Comparison of ENCODE assay signal across 17 mouse cellular contexts in genomic region chr15:74222380-74222779, GRCm38 (mm10).
DNase-seq lines count a peak whose midpoint lies in the region; ATAC-seq and TF ChIP-seq lines count a peak whose summit lies in the region.
"Had no signal": no experiment of that assay in that cellular context is flagged by ENCODE, and none has a peak within 500 bp of the region (broad histone marks: within the 10 kb centered on the region; RNA-seq: fewer than 3 reads in every experiment).

No protein-coding gene starts in this region.

- peaks cover 2% of the 10 kb centered on the region; the same call in 1 of the 2 replicates for H3K4me1 ChIP-seq in midbrain, embryonic 16.5 days (ENCODE audit: control insufficient read depth, insufficient read depth, low read length)
- H3K4me1 ChIP-seq in midbrain, embryonic 14.5 days (ENCODE audit: control insufficient read depth, insufficient read depth, low read length) = peaks cover 21% of the 10 kb centered on the region; the same call in 1 of the 2 replicates
- H3K4me1 ChIP-seq: heart, embryonic 15.5 days had no signal

- H3K27me3 ChIP-seq in midbrain, embryonic 16.5 days (ENCODE audit: control insufficient read depth, insufficient read depth, low read depth, low read length) = no peaks in the 10 kb centered on the region
- no peaks in the 10 kb centered on the region for H3K27me3 ChIP-seq in midbrain, embryonic 14.5 days (ENCODE audit: control insufficient read depth, insufficient read depth, low read length)
- H3K27me3 ChIP-seq: CH12.LX, Patski had no signal

- DNase-seq in gastrocnemius, postnatal 14 days = peak; percentile 36
- no peak for DNase-seq in gastrocnemius, postnatal 36 days
- no peak for DNase-seq in midbrain, embryonic 14.5 days
- peak; percentile 35 to 37 for DNase-seq in layer of hippocampus, adult 2 months (ENCODE audit: low spot score in 2 of 2)
- DNase-seq in skeletal muscle tissue, adult 2 months (ENCODE audit: low read depth, low spot score) = peak; percentile 17
- DNase-seq in adrenal gland, adult 8-10 months = no peak
- DNase-seq: kidney, postnatal 36 days; liver, postnatal 0 days; spleen, adult 18-20 months had no signal

- H3K4me2 ChIP-seq in midbrain, embryonic 16.5 days (ENCODE audit: low read length) = no peak overlapping the region
- H3K4me2 ChIP-seq in midbrain, embryonic 14.5 days (ENCODE audit: low read length) = no peak overlapping the region
- H3K4me2 ChIP-seq: heart, embryonic 15.5 days had no signal

- no peak overlapping the region for H3K27ac ChIP-seq in midbrain, embryonic 16.5 days (ENCODE audit: low read length)
- H3K27ac ChIP-seq in midbrain, embryonic 14.5 days (replicated peaks; ENCODE audit: low read depth, low read length) = no peak overlapping the region
- no peak overlapping the region for H3K27ac ChIP-seq in layer of hippocampus, adult 2 months
- H3K27ac ChIP-seq: heart, embryonic 15.5 days; macrophage; stomach, postnatal 0 days had no signal

- intact Hi-C loops in gastrocnemius, postnatal 14 days (cut with DNase I; ENCODE audit: low total_unique reads) = no loop called here
- intact Hi-C loops in gastrocnemius, postnatal 36 days (cut with DNase I) = no loop called here

- no peak for ATAC-seq in midbrain, embryonic 16.5 days
- no peak for ATAC-seq in midbrain, embryonic 14.5 days (ENCODE audit: low FRiP score, low TSS enrichment)
- ATAC-seq: intestine, embryonic 16.5 days; liver, postnatal 0 days; Patski had no signal

- no peak for TF ChIP-seq CTCF in layer of hippocampus, adult 2 months (conservative IDR thresholded peaks at IDR 0.05)

- H3K9me3 ChIP-seq in midbrain, embryonic 16.5 days (replicated peaks; ENCODE audit: control insufficient read depth, low read length, poor library complexity, severe bottlenecking) = no peaks in the 10 kb centered on the region
- no peaks in the 10 kb centered on the region for H3K9me3 ChIP-seq in midbrain, embryonic 14.5 days (ENCODE audit: control insufficient read depth, low read length)
- H3K9me3 ChIP-seq: heart, embryonic 15.5 days had no signal

- 0 out of 2 replicates have a peak overlapping the region, but pooled peaks have one; percentile 20 for H3K9ac ChIP-seq in midbrain, embryonic 16.5 days (ENCODE audit: low read depth, low read length)
- no peak overlapping the region for H3K9ac ChIP-seq in midbrain, embryonic 14.5 days (replicated peaks; ENCODE audit: low read length)
- H3K9ac ChIP-seq: heart, embryonic 15.5 days; liver, postnatal 0 days had no signal

- H3K36me3 ChIP-seq in midbrain, embryonic 16.5 days (ENCODE audit: control insufficient read depth, insufficient read depth, low read length) = no peaks in the 10 kb centered on the region
- no peaks in the 10 kb centered on the region for H3K36me3 ChIP-seq in midbrain, embryonic 14.5 days (ENCODE audit: control insufficient read depth, insufficient read depth, low read length)
- H3K36me3 ChIP-seq: heart, embryonic 15.5 days had no signal

- H3K4me3 ChIP-seq in midbrain, embryonic 16.5 days (ENCODE audit: low read depth, low read length) = no peak overlapping the region
- H3K4me3 ChIP-seq in midbrain, embryonic 14.5 days (replicated peaks; ENCODE audit: low read depth, low read length) = no peak overlapping the region
- no peak overlapping the region for H3K4me3 ChIP-seq in layer of hippocampus, adult 2 months
- H3K4me3 ChIP-seq: heart, embryonic 15.5 days; myocyte had no signal

- WGBS in midbrain, embryonic 16.5 days = 50% methylated on average over 6 of the region's 6 CpGs
- 66% methylated on average over 6 of the region's 6 CpGs for WGBS in midbrain, embryonic 14.5 days

Comparison
In these comparisons a context has a peak if more than half of its experiments do, and no peak if none do; other contexts are left out.
1. DNase-seq: peak in gastrocnemius, postnatal 14 days (single experiment), layer of hippocampus, adult 2 months (2 of 2) and skeletal muscle tissue, adult 2 months (single experiment); none in gastrocnemius, postnatal 36 days (0 of 2), midbrain, embryonic 14.5 days (single experiment) and adrenal gland, adult 8-10 months (single experiment).